Mouse (Mus musculus) bone marrow macrophage, adult 2 months (primary cell): ENCODE results near the gene Slc25a34. TPM values are rescaled to one million over a fixed set of nuclear protein-coding genes. Genes with fewer than 3 reads are reported as not detected.
A peak's percentile ranks its signal among the peaks of the same experiment; 100 is the strongest.

Experiments
- H3K27ac ChIP-seq: 2 replicates; pipeline ENCODE4 v1.5.1; 2012; ENCODE audit warnings: low read depth, low read length; ENCODE audit not compliant: insufficient read depth
- H3K4me1 ChIP-seq: 2 replicates; pipeline ENCODE4 v1.6.1; 2012; ENCODE audit warnings: low read length; ENCODE audit not compliant: control insufficient read depth, insufficient read depth
- H3K4me3 ChIP-seq: 2 replicates; pipeline ENCODE4 v1.5.1; 2012; ENCODE audit warnings: mild to moderate bottlenecking, low read length, moderate library complexity; ENCODE audit not compliant: insufficient read depth
- CTCF ChIP-seq: IDR thresholded peaks from 2 replicates; pipeline ENCODE4 v1.5.1; 2012; ENCODE audit warnings: low read depth, mild to moderate bottlenecking, low read length, moderate library complexity
- POLR2A ChIP-seq: IDR thresholded peaks from 2 replicates; pipeline ENCODE4 v1.6.1; 2012; ENCODE audit warnings: mild to moderate bottlenecking, low read depth, low read length, borderline replicate concordance
- polyA plus RNA-seq: library from polyadenylated mRNA; stranded (reverse); fragments of >200 nt; gene quantifications from 2 replicates; pipeline ENCODE4 v1.2.4, GENCODE M21; 2012; ENCODE audit not compliant: missing spikeins, insufficient read depth, insufficient read length

Slc25a34 gene
- 0.48 and 0.49 TPM in 2 replicates for polyA plus RNA-seq

GRCm38 (mm10) chr4:141623666-141624065 lies at the start of gene Slc25a34:
Slc25a34 (minus strand) TSS chr4:141623821.
- TF ChIP-seq CTCF (no peak), POLR2A (no peak)
- no peak within 1 kb of the TSS for H3K27ac ChIP-seq
- no peak within 1 kb of the TSS for H3K4me3 ChIP-seq
- peaks cover 33% of the 10 kb centered on the region for H3K4me1 ChIP-seq

DNA sequence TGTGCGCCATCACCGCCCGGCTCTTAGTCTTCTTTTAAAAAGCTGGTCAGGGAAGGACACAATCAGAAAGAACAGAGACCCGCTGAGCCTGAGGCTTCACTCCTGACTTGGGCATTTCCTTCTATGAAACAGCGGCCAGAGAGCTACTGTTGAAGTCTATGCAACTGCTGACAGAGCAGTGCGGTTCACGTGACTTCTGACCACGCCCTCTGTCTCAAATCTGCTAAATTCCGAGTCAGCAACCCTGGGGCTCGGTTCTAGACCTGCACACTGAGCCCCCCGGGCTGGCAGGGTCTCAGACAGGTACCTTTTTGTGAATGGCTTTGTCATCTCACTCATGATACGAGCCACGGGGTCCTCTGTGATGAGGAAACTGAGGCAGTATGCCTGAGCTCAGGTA lies 48.7 kb upstream of the Slc25a34 start:
- Histone ChIP-seq H3K4me3 (peak overlapping the region; percentile 14; the same call in 1 of the 2 replicates), H3K27ac (peak overlapping the region; percentile 99), H3K4me1 (peaks cover 66% of the 10 kb centered on the region)
- TF ChIP-seq POLR2A, result no peak
- no peak for TF ChIP-seq CTCF

GRCm38 (mm10) chr4:141671389-141671788 lies 47.8 kb upstream of the Slc25a34 start:
- Histone ChIP-seq H3K4me3 (no peak overlapping the region), H3K27ac (peak overlapping the region; percentile 99)
- no peak for TF ChIP-seq POLR2A

GRCm38 (mm10) chr4:141669898-141670712 lies 46.5 kb upstream of the Slc25a34 start:
- H3K27ac ChIP-seq, result peak overlapping the region; percentile 99
- H3K4me1 ChIP-seq, result peaks cover 53% of the 10 kb centered on the region
- TF ChIP-seq CTCF, result peak; percentile 7; the same call in 1 of the 2 replicates
- TF ChIP-seq POLR2A, result no peak
- peak overlapping the region; percentile 25; the same call in 1 of the 2 replicates for H3K4me3 ChIP-seq

More at GRCm38 (mm10) chr4:141671389-141671788, 47.8 kb upstream of the Slc25a34 start:
- H3K4me1 ChIP-seq, result peaks cover 59% of the 10 kb centered on the region

DNA sequence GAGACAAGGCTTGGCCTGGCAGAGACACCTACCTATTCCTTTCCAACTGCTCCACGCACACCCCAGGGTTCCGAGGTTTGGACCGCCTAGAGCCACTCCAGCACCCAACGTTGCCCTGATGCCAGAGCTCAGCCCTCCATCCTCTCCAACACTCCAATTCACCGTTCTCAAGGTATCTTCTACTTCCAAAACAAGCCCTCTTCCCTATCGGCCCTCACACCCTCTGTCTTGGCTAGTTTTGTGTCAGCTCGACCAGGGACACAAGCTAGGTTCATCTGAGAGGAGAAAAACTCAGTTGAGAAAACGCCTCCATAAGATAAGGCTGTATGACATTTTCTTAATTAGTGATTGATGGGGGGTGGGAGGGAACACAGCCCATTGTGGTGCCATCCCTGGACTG lies 41.2 kb upstream of the Slc25a34 start, which contains the start of gene Plekhm2:
Plekhm2 (minus strand) TSS at position 101 of the 400 bp plus-strand sequence.
- Histone ChIP-seq H3K27ac (peak within 1 kb of the TSS; percentile 86), H3K4me3 (peak within 1 kb of the TSS; percentile 89), H3K4me1 (peaks cover 41% of the 10 kb centered on the region)
- TF ChIP-seq POLR2A, result no peak
- 0 out of 2 replicates have a peak, but pooled peaks have one; percentile 19 for TF ChIP-seq CTCF

DNA sequence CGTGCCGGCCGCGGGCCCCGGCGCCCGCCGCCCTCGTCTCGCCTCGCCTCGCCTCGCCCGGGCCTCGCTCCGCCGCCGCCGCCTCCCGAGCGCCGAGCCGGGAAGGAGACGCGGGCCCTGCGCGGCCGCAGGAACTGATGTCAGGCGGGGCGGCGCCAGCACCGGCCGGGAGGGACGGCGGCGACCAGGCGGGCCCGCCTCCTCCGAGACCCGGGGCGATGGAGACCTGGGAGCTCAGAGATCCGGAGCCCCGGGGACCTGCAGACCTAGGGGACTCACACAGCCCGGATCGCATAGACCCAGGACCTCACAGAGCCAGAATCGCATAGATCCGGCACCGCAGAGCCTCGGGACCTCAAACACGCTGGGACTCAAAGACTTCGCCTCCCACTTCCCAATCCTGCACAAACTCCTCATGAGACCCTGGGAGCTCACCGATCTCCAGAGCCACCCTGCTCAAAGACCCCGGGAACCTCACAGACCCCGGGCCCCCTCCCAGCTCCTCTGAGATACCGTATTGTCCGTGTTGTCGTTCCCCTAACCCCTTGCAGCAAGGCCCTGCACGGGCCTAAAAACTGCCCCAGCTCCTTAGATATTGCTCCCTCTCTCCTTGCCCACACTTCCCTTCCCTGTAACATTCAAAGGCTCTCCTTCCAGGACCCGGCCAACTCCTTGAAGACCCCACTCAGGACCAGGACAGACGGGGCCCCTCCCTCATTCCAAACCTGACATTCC lies 40.6 kb upstream of the Slc25a34 start:
- Histone ChIP-seq H3K4me3 (peak overlapping the region; percentile 89), H3K4me1 (peaks cover 41% of the 10 kb centered on the region), H3K27ac (peak overlapping the region; percentile 86)
- no peak for TF ChIP-seq CTCF
- no peak; the same call in 1 of the 2 replicates for TF ChIP-seq POLR2A

GRCm38 (mm10) chr4:141663122-141663931 lies 39.7 kb upstream of the Slc25a34 start:
- peaks cover 44% of the 10 kb centered on the region for H3K4me1 ChIP-seq
- H3K4me3 ChIP-seq, result peak overlapping the region; percentile 89
- peak overlapping the region; percentile 69 for H3K27ac ChIP-seq
- TF ChIP-seq POLR2A (no peak), CTCF (no peak)

GRCm38 (mm10) chr4:141660884-141661283 lies 37.3 kb upstream of the Slc25a34 start:
- TF ChIP-seq CTCF, result no peak
- TF ChIP-seq POLR2A, result no peak
- H3K27ac ChIP-seq, result no peak overlapping the region
- no peak overlapping the region for H3K4me3 ChIP-seq
- H3K4me1 ChIP-seq, result peaks cover 50% of the 10 kb centered on the region

- Histone ChIP-seq H3K4me1 (peaks cover 51% of the 10 kb centered on the region), H3K27ac (no peak overlapping the region), H3K4me3 (no peak overlapping the region)
- no peak for TF ChIP-seq CTCF
- no peak for TF ChIP-seq POLR2A
These were observed 36.1 kb upstream of the Slc25a34 start for GRCm38 (mm10) chr4:141659739-141660138.
